Mouse (Mus musculus) CH12F3 (cell line): Measurements from ENCODE around the gene Nop9.

ENCODE experiments used
- in situ Hi-C: fragments of 300-500 bp; cut with MboI; formaldehyde crosslinking; loops from 2 replicates; pipeline ENCODE4 v1.14.3; 2020; ENCODE audit warnings: low sequenced_read_pairs

Gene Nop9

DNA sequence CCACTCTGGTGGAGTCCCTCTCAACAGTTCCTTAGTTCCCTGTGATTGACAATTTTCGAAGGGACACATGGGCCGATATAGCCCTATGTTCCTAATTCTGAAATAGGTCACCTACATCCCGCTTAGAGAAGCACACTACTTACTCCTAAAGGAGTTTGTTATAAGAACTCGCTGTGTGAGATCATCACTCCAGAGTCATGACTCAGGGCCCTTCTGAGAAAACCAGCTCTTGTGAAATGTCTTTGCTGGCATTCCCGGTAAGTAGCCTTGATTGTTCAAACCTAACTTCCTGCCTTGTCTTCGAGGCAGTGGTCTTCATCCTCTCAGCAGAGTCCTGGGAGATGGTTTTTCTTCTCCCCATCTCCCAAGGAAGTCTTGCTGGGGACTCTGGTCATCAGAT, 23.1 kb downstream of the Nop9 start:
- in situ Hi-C loops: no loop called here

DNA sequence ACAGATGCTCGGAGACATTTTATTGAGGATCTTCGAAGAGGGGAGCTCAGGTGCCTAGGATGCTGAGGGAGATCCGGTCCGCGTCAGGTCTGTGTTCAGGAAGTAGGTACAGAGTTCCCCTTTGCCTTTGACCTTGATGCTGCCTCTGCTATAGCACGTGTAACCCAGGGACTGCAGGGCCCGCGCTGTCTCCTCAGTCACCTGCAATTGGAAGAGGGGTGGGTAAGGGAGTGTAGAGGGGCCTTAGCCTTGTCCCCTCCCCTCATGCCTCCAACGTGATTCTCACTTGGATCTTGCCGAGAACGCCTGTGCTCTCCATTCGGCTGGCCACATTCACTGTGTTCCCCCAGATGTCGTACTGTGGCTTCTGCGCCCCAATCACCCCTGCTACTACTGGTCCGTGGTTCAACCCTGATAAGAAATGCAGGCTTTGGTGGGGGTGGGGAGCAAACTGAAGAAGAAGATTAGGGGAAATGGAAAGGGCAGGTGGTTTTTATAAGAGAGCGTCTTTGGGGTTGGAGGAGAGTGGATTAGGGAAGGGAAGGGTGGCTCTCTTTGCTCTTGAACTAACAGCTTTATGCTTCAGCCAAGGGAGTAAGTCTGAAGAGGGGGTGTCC, 23.7 kb downstream of the Nop9 start:
- in situ Hi-C loops: no loop called here

DNA sequence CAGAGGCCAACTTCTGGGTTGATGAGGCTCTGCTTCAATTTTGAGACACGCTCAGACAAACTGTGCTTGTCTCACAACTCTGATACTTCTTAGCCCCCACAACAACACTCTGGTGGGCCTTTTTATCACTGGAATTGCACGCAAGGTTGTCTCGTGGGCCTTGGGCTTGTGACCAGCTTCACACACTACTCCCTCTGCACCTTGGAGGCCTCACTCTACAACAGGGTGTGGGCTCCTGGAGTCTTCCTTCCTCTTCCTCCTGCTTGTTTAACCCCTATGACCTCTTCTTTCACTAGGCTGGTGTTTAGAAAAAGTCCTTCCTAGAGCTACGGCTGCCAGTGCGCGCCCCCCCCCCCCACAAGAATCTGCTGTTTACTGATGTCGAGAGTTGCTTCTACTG, 31.2 kb downstream of the Nop9 start:
- in situ Hi-C loops: no loop called here

DNA sequence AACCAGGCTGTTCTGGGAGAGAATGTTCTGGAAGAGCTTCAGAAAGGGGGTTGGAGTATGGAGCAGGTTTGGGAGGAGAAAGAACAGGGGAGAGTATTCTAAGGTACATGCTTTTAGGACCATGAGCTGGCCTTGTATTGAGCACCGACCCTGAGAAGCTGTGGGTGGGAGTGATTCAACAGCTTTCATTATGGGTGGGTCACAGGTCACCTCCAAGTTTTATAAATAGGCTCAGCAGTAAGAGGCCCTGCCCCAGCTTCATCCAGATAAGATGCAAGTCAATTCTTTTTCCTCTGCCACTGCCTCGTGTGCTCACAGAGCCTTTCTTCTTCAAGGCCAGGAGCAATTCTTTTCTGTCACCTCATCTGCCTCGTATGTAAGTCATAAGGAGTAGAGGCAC, 31.7 kb downstream of the Nop9 start:
- in situ Hi-C loops: no loop called here

DNA sequence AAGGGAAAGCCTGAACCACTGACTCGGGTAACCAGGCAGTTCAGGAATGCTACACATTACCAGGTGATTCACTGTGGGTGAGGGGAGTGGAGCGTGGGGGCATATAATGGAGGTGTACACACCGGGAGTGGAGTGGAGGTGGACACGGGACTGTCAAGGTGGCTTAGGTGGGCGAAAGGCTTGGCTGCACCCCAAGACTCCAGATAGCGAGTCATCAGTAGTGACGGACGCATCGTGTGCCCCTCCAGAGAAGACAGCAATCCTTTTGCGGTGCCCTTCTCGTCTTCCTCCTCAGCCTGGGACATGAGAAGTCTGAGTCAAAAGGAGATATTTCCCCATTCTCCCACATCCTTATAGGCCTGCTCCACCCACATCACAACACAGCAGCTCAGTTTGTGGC, 32.3 kb downstream of the Nop9 start:
- in situ Hi-C loops: no loop called here

DNA sequence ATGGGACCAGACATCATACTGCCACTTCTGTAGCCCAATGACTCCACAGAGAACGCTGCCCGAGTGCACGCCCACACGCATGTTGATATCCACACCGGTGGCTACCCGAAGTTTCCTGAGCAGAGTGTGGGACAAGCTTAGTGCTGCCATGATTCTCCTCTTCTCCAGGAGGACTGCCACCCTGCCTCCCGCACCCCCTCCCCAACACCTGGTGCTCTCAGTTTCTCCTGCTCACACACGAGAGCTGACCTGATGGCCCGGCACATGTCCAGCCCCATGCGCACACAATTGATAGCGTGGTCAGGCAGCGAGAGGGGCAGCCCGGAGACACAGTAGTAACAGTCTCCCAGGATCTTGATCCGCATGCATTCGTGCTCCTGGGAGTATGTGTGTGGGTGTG, 33.2 kb downstream of the Nop9 start:
- in situ Hi-C loops: no loop called here

DNA sequence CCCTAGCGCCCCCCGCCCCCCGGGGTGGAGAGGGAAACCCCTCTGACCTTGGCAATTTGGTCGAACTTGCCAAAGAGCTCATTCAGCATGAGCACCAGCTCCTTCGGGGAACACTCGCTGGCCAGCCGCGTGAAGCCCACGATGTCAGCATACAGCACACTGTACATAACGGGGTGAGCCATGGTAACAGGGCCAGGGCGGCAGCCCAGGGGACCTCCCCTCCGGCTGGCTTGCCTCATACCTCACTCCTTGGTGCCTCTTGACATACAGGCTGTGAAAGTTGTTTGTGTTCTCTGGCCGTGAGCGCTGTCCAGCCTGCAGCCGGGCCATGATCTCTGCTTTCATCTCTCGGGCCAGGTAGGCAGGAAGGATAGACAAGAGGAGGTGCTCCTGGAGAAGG, 34.2 kb downstream of the Nop9 start:
- in situ Hi-C loops: no loop called here

DNA sequence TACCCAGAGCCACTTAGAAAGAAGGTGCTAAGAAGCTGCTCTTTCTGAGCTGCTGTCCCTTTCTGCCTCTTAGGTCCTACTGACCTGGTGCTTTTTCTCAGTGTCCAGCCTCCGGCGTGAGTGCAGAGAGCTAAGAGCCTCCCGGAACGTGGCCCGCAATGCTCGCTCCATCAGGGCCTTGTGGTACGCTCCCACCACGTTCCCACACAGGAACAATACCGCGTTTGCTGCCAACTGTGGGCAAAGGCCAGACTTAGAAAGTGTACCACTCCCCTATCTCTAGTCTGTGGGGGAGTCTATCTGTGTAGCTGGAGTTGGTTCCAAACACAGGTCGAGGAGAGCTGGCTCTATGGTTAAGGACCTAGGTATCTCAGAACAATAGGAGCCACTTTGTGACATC, 35.2 kb downstream of the Nop9 start:
- in situ Hi-C loops: no loop called here

DNA sequence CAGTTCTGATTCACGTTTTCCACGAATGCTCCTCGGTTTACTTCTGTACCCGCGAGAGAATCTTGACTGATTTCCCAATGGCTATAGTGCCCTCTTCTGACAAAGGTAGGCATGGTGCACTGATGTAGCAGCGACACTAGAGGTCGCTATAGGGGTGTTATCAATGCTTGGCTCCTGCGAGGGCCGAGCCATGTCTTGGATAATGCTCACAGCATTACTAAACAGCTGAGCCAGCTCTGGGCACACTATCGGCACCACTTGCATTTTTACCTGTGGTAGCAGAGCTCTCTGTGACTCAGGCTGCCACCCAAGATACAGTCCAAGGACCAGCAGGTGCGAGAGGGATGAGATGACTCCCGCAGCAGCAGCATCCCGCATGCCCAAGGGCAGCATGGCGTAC, 35.8 kb downstream of the Nop9 start:
- in situ Hi-C loops: no loop called here

DNA sequence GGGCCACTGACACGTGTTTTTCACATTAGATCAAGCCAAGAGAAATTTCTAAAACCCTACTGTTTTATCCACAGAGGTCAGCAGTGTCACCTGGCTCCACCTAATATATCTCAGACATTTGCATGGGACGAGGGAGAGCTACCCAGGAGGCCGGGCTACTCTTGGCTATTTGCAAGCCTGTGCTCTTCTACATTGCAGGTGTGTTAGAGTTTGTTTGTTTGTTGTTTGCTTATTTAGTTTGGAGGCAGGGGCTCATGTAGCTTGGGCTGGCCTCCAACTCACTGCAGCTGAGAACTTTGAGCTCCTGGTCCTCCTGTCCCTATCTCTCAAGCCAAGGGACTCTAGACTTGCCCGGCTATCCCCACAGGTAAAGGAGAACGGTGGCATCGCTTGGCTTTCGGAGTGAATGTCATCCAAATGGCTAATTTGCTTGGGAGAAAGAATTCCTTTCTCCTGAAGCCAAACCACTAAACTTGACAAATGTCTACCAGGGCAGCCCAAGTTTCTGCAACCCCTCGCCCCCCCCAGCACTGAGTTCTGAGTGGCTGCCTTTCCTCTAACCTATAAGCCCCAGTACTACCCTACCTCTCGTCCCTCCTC, 37.0 kb downstream of the Nop9 start:
- in situ Hi-C loops: no loop called here

DNA sequence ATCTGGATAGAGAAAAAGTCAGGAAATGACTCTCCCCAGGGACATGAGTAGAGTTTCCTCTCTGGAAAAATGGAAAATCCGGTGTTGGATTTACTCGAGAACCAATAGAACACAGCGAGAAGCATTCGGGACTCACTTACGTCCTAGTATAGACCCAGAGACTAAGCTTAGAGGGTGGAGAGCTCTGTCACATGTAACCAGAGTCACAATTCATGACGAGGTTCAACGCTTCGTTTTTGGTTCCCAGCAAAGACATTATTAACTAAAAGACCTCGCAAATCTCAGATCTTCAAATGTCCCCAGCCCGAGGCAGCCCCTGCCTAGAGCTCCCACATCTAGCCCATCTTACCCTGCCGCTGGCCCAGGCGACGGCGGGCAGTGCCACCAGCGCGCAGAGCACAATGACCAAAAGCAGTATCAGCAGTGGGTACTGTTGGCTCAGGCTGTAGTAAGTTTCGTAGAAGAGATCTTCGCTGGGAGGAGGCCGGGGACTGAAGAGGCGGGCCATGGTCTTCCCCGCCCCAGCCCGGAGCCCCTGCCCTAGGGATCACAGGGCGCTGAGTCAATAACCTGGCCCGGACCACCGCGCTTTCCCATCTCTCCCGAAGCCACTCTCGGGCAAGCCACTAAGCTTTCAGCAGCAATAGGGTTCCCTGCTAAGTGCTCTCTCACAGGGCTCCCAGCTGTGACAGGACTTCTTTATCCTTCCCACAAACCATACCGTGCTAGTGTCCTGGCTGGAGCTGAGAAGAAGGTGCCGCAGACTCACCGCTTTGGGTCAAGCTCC, 37.9 kb downstream of the Nop9 start:
- in situ Hi-C loops: no loop called here

DNA sequence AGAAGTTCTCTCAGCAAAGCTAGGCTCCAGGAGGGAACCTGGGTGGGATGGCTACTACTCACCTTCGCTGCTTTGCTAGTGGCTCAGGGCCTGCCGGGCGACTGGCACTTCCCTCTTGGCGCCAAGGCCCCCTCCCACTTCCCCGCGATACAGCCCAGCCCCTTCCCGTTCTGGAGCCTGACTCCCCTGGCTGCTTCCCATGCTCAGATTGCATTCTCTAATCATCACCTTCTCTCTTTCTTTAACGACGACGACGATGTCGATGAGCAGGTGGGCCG, 38.4 kb downstream of the Nop9 start, which contains the start of gene Adcy4:
Gene Adcy4, minus strand, starts transcription at position 138 of the 278 bp plus-strand sequence.
- in situ Hi-C loops: no loop called here

DNA sequence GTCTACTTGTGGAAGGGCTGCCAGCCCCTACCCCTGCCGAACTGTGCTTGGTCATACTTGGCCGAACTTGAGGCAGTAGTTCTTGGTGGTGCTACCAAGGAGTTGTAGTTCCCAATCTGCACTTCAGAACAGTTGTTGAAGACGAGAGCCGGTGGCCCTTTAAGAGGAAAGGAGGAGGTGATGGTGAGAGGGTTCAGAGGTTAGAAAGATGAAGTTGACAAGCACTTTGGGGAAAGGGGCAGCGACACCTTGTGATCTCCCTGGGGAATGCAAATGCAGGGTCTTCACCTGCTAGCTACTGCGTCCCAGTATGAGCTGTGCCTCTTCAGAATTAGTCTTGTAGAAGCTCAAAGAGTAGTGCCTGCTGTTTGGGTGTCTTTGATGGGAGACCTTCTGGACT, 39.7 kb downstream of the Nop9 start:
- in situ Hi-C loops: no loop called here

DNA sequence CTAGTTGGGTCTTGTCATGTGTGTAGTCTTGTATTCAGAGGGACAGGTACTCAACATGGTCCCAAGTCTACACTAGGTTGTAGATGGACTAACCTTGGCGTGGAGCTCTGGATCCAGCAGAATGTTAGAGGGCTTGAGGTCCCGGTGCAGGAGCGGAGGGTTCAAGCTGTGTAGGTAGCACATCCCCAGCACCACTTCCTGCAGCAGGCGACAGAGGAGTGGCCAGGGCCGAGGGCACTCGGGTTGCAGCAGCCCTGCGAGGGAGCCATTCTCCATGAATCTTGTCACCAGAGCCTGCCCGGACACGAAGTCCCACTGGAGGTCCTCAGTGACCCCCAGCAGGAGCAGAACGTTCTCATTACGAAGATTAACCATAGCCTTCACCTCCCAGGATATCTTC, 42.2 kb downstream of the Nop9 start:
- in situ Hi-C loops: no loop called here

DNA sequence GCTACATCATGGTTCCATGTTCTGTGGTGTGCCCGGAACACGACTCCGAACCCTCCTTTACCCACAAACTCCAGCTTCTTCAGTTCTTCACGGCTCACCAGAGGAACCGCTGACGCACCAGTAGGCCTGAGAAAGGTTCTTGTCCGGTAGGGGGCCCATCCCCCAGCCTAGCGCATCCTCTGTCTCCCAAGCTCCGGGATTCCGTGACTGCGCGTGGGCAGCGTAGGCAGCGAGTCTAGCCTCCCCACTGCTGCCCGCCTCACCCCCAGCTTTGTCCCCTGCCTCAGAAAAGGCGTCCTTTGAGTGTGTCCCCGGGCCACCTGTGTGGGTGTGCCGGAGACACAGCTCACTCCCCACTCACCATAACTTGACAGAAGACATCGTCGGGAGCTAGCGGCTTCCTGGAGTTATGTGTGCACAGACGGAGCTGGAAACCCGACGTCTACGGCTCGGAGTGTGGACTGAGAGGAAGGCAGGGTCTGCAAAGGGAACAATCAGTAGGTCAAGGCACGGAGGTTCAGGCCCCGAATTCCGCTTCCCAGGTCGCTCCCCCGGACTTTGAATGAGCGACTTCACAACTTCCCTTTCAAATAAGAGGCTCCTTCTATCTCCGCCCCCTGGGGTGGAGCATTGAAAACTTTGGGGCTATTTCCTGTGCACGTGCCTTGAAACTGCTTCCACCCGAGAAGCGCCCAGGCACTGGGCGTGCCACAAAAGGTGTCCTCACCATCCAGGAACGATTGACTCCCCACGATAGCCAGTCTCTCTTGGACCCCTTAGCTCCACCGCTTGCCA, 43.0 kb downstream of the Nop9 start, which contains the start of gene Ripk3:
Gene Ripk3, minus strand, starts transcription at position 610 of the 795 bp plus-strand sequence.
- in situ Hi-C loops: no loop called here

DNA sequence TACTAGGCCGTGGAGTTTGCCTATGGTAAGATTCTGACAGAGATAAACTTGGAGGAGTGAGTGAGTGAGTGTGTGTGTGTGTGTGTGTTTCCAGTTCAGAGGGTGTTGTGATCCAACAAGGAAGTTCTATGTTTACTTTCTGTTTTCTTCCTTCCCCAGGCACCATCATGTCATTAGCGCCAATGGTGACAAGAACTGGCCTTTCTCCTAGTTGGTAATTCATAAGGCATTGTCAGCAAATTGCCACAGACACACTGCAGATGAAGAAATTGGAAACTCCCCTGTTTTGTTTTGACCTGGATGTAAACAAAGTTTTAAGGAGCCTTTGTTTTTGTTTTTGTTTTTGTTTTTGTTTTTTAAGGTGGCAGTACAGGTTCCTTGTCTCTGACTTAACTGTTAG, 48.0 kb downstream of the Nop9 start:
- in situ Hi-C loops: no loop called here

DNA sequence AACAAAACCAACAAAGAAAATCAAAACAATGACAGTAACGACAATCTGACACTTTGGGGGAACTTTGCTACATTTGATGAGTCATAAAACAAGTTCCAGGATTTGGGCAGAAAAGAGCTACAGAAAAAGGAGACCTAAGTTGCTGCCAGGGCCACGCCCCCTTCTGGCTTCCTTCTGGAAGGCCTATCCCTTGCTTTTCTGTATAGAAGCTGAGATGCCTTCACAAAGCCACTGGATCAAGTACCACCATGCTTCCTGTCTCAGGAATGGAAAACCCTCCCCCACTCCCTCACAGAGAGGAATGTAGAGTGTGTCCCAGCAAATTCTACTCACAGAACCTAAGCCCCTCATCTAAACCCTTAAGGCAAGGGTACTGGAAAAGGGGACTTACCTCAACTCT, 48.5 kb downstream of the Nop9 start:
- in situ Hi-C loops: no loop called here

DNA sequence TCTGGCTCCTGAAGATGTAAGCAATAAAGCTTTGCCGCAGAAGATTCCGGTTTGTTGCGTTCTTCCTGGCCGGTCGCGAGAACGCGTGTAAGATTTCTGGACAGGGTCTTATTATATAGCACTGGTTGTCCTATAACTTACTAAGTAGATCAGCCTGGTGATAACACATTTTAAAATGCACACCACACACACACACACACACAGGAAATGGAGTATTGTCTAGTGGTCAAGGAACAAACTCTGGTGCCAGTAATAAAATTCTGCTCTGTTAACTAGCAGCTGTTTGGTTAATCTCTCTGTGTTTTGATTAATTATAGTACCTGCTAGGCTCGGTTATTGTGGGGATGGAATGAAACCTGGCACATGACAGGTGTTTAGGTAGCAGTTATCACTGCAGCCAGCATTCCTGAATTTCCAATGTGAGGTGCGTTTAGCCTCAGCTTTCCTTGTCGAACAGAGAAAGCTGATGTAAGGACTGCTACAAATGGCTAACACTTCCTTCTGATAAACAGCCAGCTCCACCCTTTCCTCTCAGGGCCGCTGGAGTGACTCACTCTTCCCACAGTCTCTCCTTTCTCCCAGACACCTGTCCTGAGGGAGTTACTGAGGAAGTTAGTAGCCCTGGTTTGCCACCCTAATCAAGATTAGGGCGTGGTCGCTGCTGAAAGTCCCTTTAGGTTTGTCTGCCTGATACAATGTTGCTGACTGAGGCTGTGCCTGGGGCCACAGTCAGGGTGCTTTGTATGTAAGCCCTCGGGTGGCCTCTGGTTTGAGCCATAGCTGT, 50.1 kb downstream of the Nop9 start:
- in situ Hi-C loops: no loop called here
